Mouse (Mus musculus): ENCODE measurements around the gene Pbx1. TPM values are rescaled to one million over a fixed set of nuclear protein-coding genes. Genes with fewer than 3 reads are reported as not detected.

The Pbx1 gene
- polyA plus RNA-seq (2015; fragmentation: Nextera tagmentation; extraction: Ambion mirVana), result 7.6 and 9.0 TPM in 2 replicates

DNA sequence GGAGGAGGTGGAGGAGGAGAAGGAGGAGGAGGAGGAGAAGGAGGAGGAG lies at the start of gene Pbx1:
Pbx1 (minus strand) TSS at position 39 of the 49 bp plus-strand sequence.

Measured in skeletal muscle tissue, postnatal 0 days (tissue).